Mouse (Mus musculus) embryonic facial prominence, embryonic 14.5 days (tissue): ENCODE data around the gene 4930583I09Rik. TPM values are rescaled to one million over a fixed set of nuclear protein-coding genes. Genes with fewer than 3 reads are reported as not detected.

Source experiments
- ATAC-seq: fragments of 200-750 bp; cut with Nextera tagmentation; 2 replicates; pipeline ENCODE4 v1.8.0; 2017; ENCODE audit warnings: low read depth, moderate number of reproducible peaks, moderate TSS enrichment
- DNase-seq: peaks from one replicate; pipeline ENCODE4 v3.0.0-alpha.2; 2015; ENCODE audit warnings: low spot score
- H3K27ac ChIP-seq: fragments of 300-500 bp; sonication (generic); replicated peaks from 2 replicates; pipeline ENCODE4 v1.5.1; 2014; ENCODE audit warnings: low read depth, mild to moderate bottlenecking, low read length, moderate library complexity
- H3K27me3 ChIP-seq: fragments of 300-500 bp; sonication (generic); replicated peaks from 2 replicates; pipeline ENCODE4 v1.6.1; 2014; ENCODE audit warnings: low read length; ENCODE audit not compliant: control insufficient read depth, insufficient read depth
- H3K36me3 ChIP-seq: fragments of 300-500 bp; sonication (generic); 2 replicates; pipeline ENCODE4 v1.6.1; 2014; ENCODE audit warnings: low read length, mixed read lengths; ENCODE audit not compliant: control insufficient read depth, insufficient read depth
- H3K4me1 ChIP-seq: fragments of 300-500 bp; sonication (generic); 2 replicates; pipeline ENCODE4 v1.6.1; 2014; ENCODE audit warnings: antibody characterized with exemption, low read length; ENCODE audit not compliant: control insufficient read depth, insufficient read depth
- H3K4me2 ChIP-seq: fragments of 300-500 bp; sonication (generic); 2 replicates; pipeline ENCODE4 v1.6.1; 2014; ENCODE audit warnings: low read depth, mild to moderate bottlenecking, low read length, moderate library complexity, mixed read lengths
- H3K4me3 ChIP-seq: fragments of 300-500 bp; sonication (generic); 2 replicates; pipeline ENCODE4 v1.5.1; 2014; ENCODE audit warnings: low read depth, mild to moderate bottlenecking, low read length
- H3K9ac ChIP-seq: fragments of 300-500 bp; sonication (generic); 2 replicates; pipeline ENCODE4 v1.6.1; 2014; ENCODE audit warnings: low read depth, mild to moderate bottlenecking, low read length, moderate library complexity, mixed read lengths
- H3K9me3 ChIP-seq: fragments of 300-500 bp; sonication (generic); 2 replicates; pipeline ENCODE4 v1.6.1; 2016; ENCODE audit warnings: low read length; ENCODE audit not compliant: control insufficient read depth
- WGBS: fragments of 180-500 bp; shearing (Covaris S2); extraction: QIAGEN DNeasy Blood & Tissue Kit; methylation state at CpG from one replicate; pipeline ENCODE4 v1.1.7; 2014; 5-methylcytosine and 5-hydroxymethylcytosine counted together
- polyA plus RNA-seq: library from polyadenylated mRNA; unstranded; fragments of >200 nt; fragmentation: Nextera tagmentation; extraction: Ambion mirVana; gene quantifications from 2 replicates; pipeline ENCODE4 v1.2.1, GENCODE M21; 2014

The 4930583I09Rik gene
- polyA plus RNA-seq, 1 experiment from 2014 or later = not detected

DNA sequence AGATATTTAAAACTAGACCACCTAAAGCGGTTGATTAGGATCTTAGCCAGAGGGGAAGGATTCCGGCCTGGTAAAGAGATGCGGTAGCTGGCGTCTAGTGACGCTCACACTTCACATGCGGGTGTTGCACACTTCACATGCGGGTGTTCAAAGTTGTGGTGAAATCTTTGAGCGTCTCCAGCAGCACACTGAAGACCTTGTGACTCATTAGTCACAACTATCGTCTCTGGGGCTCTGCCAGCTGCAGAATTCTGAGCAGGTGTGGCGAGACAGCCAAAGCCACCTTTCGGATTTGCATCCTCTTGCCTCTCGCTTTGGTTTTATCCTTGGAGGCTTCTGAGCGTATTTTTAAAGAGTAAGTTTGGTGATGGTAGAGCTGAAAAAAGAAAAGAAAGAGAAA lies 47.6 kb downstream of the 4930583I09Rik start:
- H3K4me3 ChIP-seq = no peak overlapping the region
- 84% methylated on average over 13 of the region's 13 CpGs for WGBS
- ATAC-seq = no peak

GRCm38 (mm10) chr17:64785961-64786360 lies 49.9 kb downstream of the 4930583I09Rik start:
- 0 out of 2 replicates have a peak, but pooled peaks cover 2% of the 10 kb centered on the region for H3K4me1 ChIP-seq
- DNase-seq (no peak), ATAC-seq (no peak)
- H3K9me3 ChIP-seq = no peaks in the 10 kb centered on the region
- no peaks in the 10 kb centered on the region for H3K36me3 ChIP-seq
- no peak overlapping the region for H3K4me3 ChIP-seq
- H3K27ac ChIP-seq = no peak overlapping the region
- H3K27me3 ChIP-seq = no peaks in the 10 kb centered on the region
- no peak overlapping the region for H3K4me2 ChIP-seq
- 26% methylated on average over 1 of the region's 1 CpGs for WGBS
- no peak overlapping the region for H3K9ac ChIP-seq

More for the DNA sequence above, 47.6 kb downstream of the 4930583I09Rik start:
- Histone ChIP-seq H3K4me1 (no peaks in the 10 kb centered on the region), H3K36me3 (no peaks in the 10 kb centered on the region), H3K9ac (no peak overlapping the region), H3K4me2 (no peak overlapping the region), H3K9me3 (no peaks in the 10 kb centered on the region), H3K27me3 (no peaks in the 10 kb centered on the region), H3K27ac (no peak overlapping the region)
- no peak for DNase-seq

Other genes with a start within 250 kb of the 4930583I09Rik start
- gene Man2a1, start 235.3 kb downstream of the 4930583I09Rik start, polyA plus RNA-seq = 10.5 and 12.8 TPM in 2 replicates